Mouse (Mus musculus) small intestine, adult 2 months (tissue): ENCODE measurements around the gene Npas3.

Experiments
- CTCF ChIP-seq: fragments of 200-500 bp; IDR thresholded peaks from 2 replicates; pipeline ENCODE4 v1.5.1; 2012; ENCODE audit warnings: low read depth, mild to moderate bottlenecking, control low read depth, inconsistent platforms, low read length, moderate library complexity, mixed read lengths; ENCODE audit not compliant: insufficient replicate concordance, insufficient read length; ENCODE audit errors: extremely low read depth
- POLR2A ChIP-seq: fragments of 200-500 bp; IDR thresholded peaks from 2 replicates; pipeline ENCODE4 v1.6.1; 2012; ENCODE audit warnings: low read depth, mild to moderate bottlenecking, control low read depth, inconsistent platforms, low read length, moderate library complexity

- TF ChIP-seq POLR2A (no peak), CTCF (no peak)
Observed at GRCm38 (mm10) chr12:54004606-54005005, 756.1 kb downstream of the Npas3 start.
